Mouse (Mus musculus): ENCODE data around the gene Slc12a4.
A peak's percentile ranks its signal among the peaks of the same experiment; 100 is the strongest.

The Slc12a4 gene

GRCm38 (mm10) chr8:105932525-105932924 is 33.4 kb downstream of the Slc12a4 start:
- DNase-seq (ENCODE audit: low spot score), result no peak

GRCm38 (mm10) chr8:105931271-105931670 is 34.6 kb downstream of the Slc12a4 start:
- no peak for DNase-seq (ENCODE audit: low spot score)

- peak; percentile 73 for DNase-seq (ENCODE audit: low spot score)
These were observed 35.3 kb downstream of the Slc12a4 start for GRCm38 (mm10) chr8:105930602-105931001.

- DNase-seq (ENCODE audit: low spot score), result no peak
These were observed 40.8 kb downstream of the Slc12a4 start for GRCm38 (mm10) chr8:105925123-105925522.

GRCm38 (mm10) chr8:105919390-105919789 is 46.5 kb downstream of the Slc12a4 start:
- no peak for DNase-seq (ENCODE audit: low spot score)

- DNase-seq (ENCODE audit: low spot score), result no peak
These were observed 64.8 kb downstream of the Slc12a4 start for GRCm38 (mm10) chr8:105900941-105901616.

- peak; percentile 96 for DNase-seq (ENCODE audit: low spot score)
These were observed 65.5 kb downstream of the Slc12a4 start, which contains the start of gene Pskh1 for GRCm38 (mm10) chr8:105900180-105900940. Gene Pskh1, plus strand, starts transcription at chr8:105900441.

GRCm38 (mm10) chr8:105897801-105898480 is 68.0 kb downstream of the Slc12a4 start:
- DNase-seq (ENCODE audit: low spot score), result no peak
